Mouse (Mus musculus) MEL (cell line): ENCODE measurements around the gene Prss21. TPM values are rescaled to one million over a fixed set of nuclear protein-coding genes. Genes with fewer than 3 reads are reported as not detected.

ENCODE experiments used
- DNase-seq: peaks from one replicate; pipeline ENCODE4 v3.0.0; 2011; ENCODE audit warnings: low read depth, low spot score
- H3K27ac ChIP-seq: 2 replicates; pipeline ENCODE4 v1.5.1; 2012; ENCODE audit warnings: low read depth, mild to moderate bottlenecking, control low read depth, low read length, moderate library complexity; ENCODE audit not compliant: control insufficient read depth
- H3K27me3 ChIP-seq, 2 experiments: fragments of 150-350 bp in 1 of 2; sonication (generic) in 1 of 2; 2 replicates each; pipeline ENCODE4 v1.6.1; 2012; ENCODE audit warnings: low read length in 2 of 2, mild to moderate bottlenecking in 2 of 2, improper control_type of control experiment in 1 of 2, moderate library complexity in 1 of 2; ENCODE audit not compliant: insufficient read depth in 2 of 2, control insufficient read depth in 1 of 2
- H3K36me3 ChIP-seq, 2 experiments: 2 replicates each; pipeline ENCODE4 v1.6.1; 2012 to 2014; ENCODE audit warnings: low read length in 2 of 2, improper control_type of control experiment in 1 of 2, inconsistent platforms in 1 of 2, mild to moderate bottlenecking in 1 of 2; ENCODE audit not compliant: insufficient read depth in 2 of 2, control insufficient read depth in 1 of 2
- H3K4me1 ChIP-seq, 2 experiments: fragments of 150-350 bp in 1 of 2; sonication (generic) in 1 of 2; 2 replicates each; pipeline ENCODE4 v1.6.1; 2012; ENCODE audit warnings: low read length in 2 of 2, improper control_type of control experiment in 1 of 2, mild to moderate bottlenecking in 1 of 2; ENCODE audit not compliant: insufficient read depth in 2 of 2, control insufficient read depth in 1 of 2
- H3K4me3 ChIP-seq, 2 experiments: fragments of 150-350 bp in 1 of 2; sonication (generic) in 1 of 2; 2 replicates each; pipeline ENCODE4 v1.5.1; 2012; ENCODE audit warnings: low read depth in 2 of 2, low read length in 2 of 2, mild to moderate bottlenecking in 2 of 2, moderate library complexity in 2 of 2, control low read depth in 1 of 2, improper control_type of control experiment in 1 of 2; ENCODE audit not compliant: control insufficient read depth in 1 of 2, insufficient read depth in 1 of 2
- H3K79me2 ChIP-seq: 2 replicates; pipeline ENCODE4 v1.6.1; 2012; ENCODE audit warnings: mild to moderate bottlenecking, low read length, moderate library complexity; ENCODE audit not compliant: control insufficient read depth, poor library complexity, insufficient read depth
- H3K9ac ChIP-seq: 2 replicates; pipeline ENCODE4 v1.6.1; 2012; ENCODE audit warnings: low read depth, mild to moderate bottlenecking, control low read depth, low read length, moderate library complexity; ENCODE audit not compliant: control insufficient read depth, poor library complexity, severe bottlenecking
- H3K9me3 ChIP-seq: fragments of 150-350 bp; sonication (generic); replicated peaks from 2 replicates; pipeline ENCODE4 v1.6.1; 2012; ENCODE audit warnings: mild to moderate bottlenecking, low read length, improper control_type of control experiment, moderate library complexity; ENCODE audit not compliant: insufficient read depth
- BHLHE40 ChIP-seq: IDR thresholded peaks from 2 replicates; pipeline ENCODE4 v1.6.1; 2012; ENCODE audit warnings: low read depth, mild to moderate bottlenecking, inconsistent platforms, low read length, improper control_type of control experiment, borderline replicate concordance
- CHD1 ChIP-seq: IDR thresholded peaks from 2 replicates; pipeline ENCODE4 v1.6.1; 2012; ENCODE audit warnings: low read depth, mild to moderate bottlenecking, inconsistent platforms, low read length, improper control_type of control experiment
- ELF1 ChIP-seq: IDR thresholded peaks from 2 replicates; pipeline ENCODE4 v1.6.1; 2014; ENCODE audit warnings: low read depth, mild to moderate bottlenecking, inconsistent platforms, low read length, improper control_type of control experiment, moderate library complexity
- EP300 ChIP-seq, 2 experiments: IDR thresholded peaks; 2 replicates each; pipeline ENCODE4 v1.6.1; 2011; ENCODE audit warnings: improper control_type of control experiment in 2 of 2, low read length in 2 of 2, low read depth in 1 of 2, mild to moderate bottlenecking in 1 of 2
- MAFK ChIP-seq: IDR thresholded peaks from 2 replicates; pipeline ENCODE4 v1.6.1; 2011; ENCODE audit warnings: low read depth, mild to moderate bottlenecking, low read length, improper control_type of control experiment, borderline replicate concordance
- MAX ChIP-seq: IDR thresholded peaks from 2 replicates; pipeline ENCODE4 v1.6.1; 2011; ENCODE audit warnings: low read length, improper control_type of control experiment
- MAZ ChIP-seq: IDR thresholded peaks from 2 replicates; pipeline ENCODE4 v1.6.1; 2012; ENCODE audit warnings: low read depth, mild to moderate bottlenecking, inconsistent platforms, low read length, improper control_type of control experiment
- MXI1 ChIP-seq: IDR thresholded peaks from 2 replicates; pipeline ENCODE4 v1.6.1; 2011; ENCODE audit warnings: mild to moderate bottlenecking, low read depth, low read length, improper control_type of control experiment
- MYB ChIP-seq: IDR thresholded peaks from 2 replicates; pipeline ENCODE4 v1.6.1; 2011; ENCODE audit warnings: mild to moderate bottlenecking, low read depth, low read length, improper control_type of control experiment
- MYC ChIP-seq: IDR thresholded peaks from 2 replicates; pipeline ENCODE4 v1.6.1; 2011; ENCODE audit warnings: low read depth, mild to moderate bottlenecking, low read length, improper control_type of control experiment, moderate library complexity
- POLR2A ChIP-seq, 2 experiments: IDR thresholded peaks; 2 replicates each; pipeline ENCODE4 v1.6.1; 2011 to 2012; ENCODE audit warnings: low read length in 2 of 2, mild to moderate bottlenecking in 2 of 2, control low read depth in 1 of 2, improper control_type of control experiment in 1 of 2, low read depth in 1 of 2, moderate library complexity in 1 of 2; ENCODE audit not compliant: control insufficient read depth in 1 of 2, insufficient read depth in 1 of 2, poor library complexity in 1 of 2
- POLR2AphosphoS2 ChIP-seq: IDR thresholded peaks from 2 replicates; pipeline ENCODE4 v1.6.1; 2011; ENCODE audit warnings: low read length, improper control_type of control experiment
- RCOR1 ChIP-seq: IDR thresholded peaks from 2 replicates; pipeline ENCODE4 v1.6.1; 2012; ENCODE audit warnings: low read depth, mild to moderate bottlenecking, inconsistent platforms, low read length, improper control_type of control experiment
- SMC3 ChIP-seq: IDR thresholded peaks from 2 replicates; pipeline ENCODE4 v1.6.1; 2011; ENCODE audit warnings: low read depth, low read length, improper control_type of control experiment
- TBP ChIP-seq: IDR thresholded peaks from 2 replicates; pipeline ENCODE4 v1.8.0; 2011; ENCODE audit warnings: low read depth, low read length, improper control_type of control experiment
- UBTF ChIP-seq: IDR thresholded peaks from 2 replicates; pipeline ENCODE4 v1.6.1; 2012; ENCODE audit warnings: low read depth, mild to moderate bottlenecking, inconsistent platforms, low read length, improper control_type of control experiment, moderate library complexity, borderline replicate concordance; ENCODE audit not compliant: insufficient read depth
- USF1 ChIP-seq: IDR thresholded peaks from 2 replicates; pipeline ENCODE4 v1.6.1; 2014; ENCODE audit warnings: low read depth, mild to moderate bottlenecking, inconsistent platforms, low read length, improper control_type of control experiment, moderate library complexity
- USF2 ChIP-seq, 2 experiments: IDR thresholded peaks; 2 replicates each; pipeline ENCODE4 v1.6.1; 2011 to 2012; ENCODE audit warnings: improper control_type of control experiment in 2 of 2, low read length in 2 of 2, borderline replicate concordance in 1 of 2, inconsistent platforms in 1 of 2, low read depth in 1 of 2, mild to moderate bottlenecking in 1 of 2; ENCODE audit not compliant: insufficient read depth in 1 of 2
- ZMIZ1 ChIP-seq: IDR thresholded peaks from 2 replicates; pipeline ENCODE4 v1.6.1; 2012; ENCODE audit warnings: low read depth, mild to moderate bottlenecking, inconsistent platforms, low read length, improper control_type of control experiment, moderate library complexity
- polyA plus RNA-seq, 2 experiments: library from polyadenylated mRNA; stranded (reverse) in 1 of 2; unstranded in 1 of 2; fragments of >175 nt in 1 of 2; fragments of >200 nt in 1 of 2; gene quantifications; 2 replicates each; pipeline versions ENCODE4 v1.2.1 to v1.2.4; 2012; ENCODE audit warnings: low replicate concordance in 2 of 2, low read depth in 1 of 2; ENCODE audit not compliant: insufficient read length in 2 of 2, insufficient read depth in 1 of 2, missing spikeins in 1 of 2
- total RNA-seq: library from RNA; depleted of rRNA; stranded (reverse); fragments of 300-350 nt; gene quantifications from 2 replicates; pipeline ENCODE4 v1.2.3, GENCODE M21; 2012

Prss21 gene
- total and polyA plus RNA-seq, 3 experiments: not detected

DNA sequence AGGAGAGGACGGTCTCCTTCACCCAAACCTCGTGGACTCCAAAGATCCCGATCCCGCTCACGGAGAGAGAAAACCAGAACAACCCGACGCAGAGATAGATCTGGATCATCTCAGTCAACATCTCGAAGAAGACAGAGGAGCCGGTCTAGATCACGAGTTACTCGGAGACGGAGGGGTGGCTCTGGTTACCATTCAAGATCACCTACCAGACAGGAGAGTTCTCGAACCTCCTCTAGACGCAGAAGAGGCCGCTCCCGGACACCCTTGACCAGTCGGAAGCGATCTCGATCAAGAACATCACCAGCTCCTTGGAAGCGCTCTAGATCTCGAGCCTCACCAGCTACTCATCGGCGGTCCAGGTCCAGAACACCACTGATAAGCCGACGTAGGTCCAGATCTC is 48.6 kb upstream of the Prss21 start:
- no peak for DNase-seq
- H3K4me3 ChIP-seq: no peak overlapping the region
- H3K79me2 ChIP-seq: peaks cover 2% of the 10 kb centered on the region; the same call in 1 of the 2 replicates
- H3K27me3 ChIP-seq: no peaks in the 10 kb centered on the region
- no peaks in the 10 kb centered on the region for H3K9me3 ChIP-seq
- no peak overlapping the region for H3K9ac ChIP-seq
- H3K36me3 ChIP-seq: peaks cover 0 to 43% of the 10 kb centered on the region in 2 experiments; a peak in 2 of 4 replicates
- H3K27ac ChIP-seq: no peak overlapping the region
- TF ChIP-seq POLR2A (IDR thresholded peaks at IDR 0.05; ENCODE audit: control insufficient read depth in 1 of 2, insufficient read depth in 1 of 2, low read depth in 1 of 2, low read length in 2 of 2, poor library complexity in 1 of 2) (no peak; a peak in 1 of 4 replicates), EP300 (IDR thresholded peaks at IDR 0.05; ENCODE audit: low read depth in 1 of 2, low read length in 2 of 2) (no peak), MAFK (no peak), UBTF (no peak), BHLHE40 (no peak), RCOR1 (no peak), ELF1 (no peak), MYB (no peak)
- H3K4me1 ChIP-seq: no peaks in the 10 kb centered on the region

DNA sequence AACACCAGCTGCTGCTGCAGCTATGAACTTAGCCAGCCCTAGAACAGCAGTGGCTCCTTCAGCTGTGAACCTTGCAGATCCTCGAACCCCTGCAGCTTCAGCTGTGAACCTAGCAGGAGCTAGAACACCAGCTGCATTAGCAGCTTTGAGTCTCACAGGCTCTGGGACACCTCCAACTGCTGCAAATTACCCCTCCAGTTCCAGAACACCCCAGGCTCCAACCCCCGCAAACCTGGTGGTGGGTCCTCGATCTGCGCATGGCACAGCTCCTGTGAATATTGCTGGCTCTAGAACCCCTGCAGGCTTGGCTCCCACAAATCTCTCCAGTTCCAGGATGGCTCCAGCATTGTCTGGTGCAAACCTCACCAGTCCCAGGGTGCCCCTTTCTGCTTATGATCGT is 47.1 kb upstream of the Prss21 start:
- no peak for DNase-seq
- peaks cover 2 to 32% of the 10 kb centered on the region in 2 experiments; a peak in 2 of 4 replicates for H3K36me3 ChIP-seq
- H3K27ac ChIP-seq: no peak overlapping the region
- H3K27me3 ChIP-seq: no peaks in the 10 kb centered on the region
- H3K4me1 ChIP-seq: no peaks in the 10 kb centered on the region
- H3K4me3 ChIP-seq: no peak overlapping the region
- peaks cover 2% of the 10 kb centered on the region; the same call in 1 of the 2 replicates for H3K79me2 ChIP-seq
- no peaks in the 10 kb centered on the region for H3K9me3 ChIP-seq
- H3K9ac ChIP-seq: no peak overlapping the region
- TF ChIP-seq MYC (no peak), MAZ (no peak), POLR2A (IDR thresholded peaks at IDR 0.05; ENCODE audit: control insufficient read depth in 1 of 2, insufficient read depth in 1 of 2, low read depth in 1 of 2, low read length in 2 of 2, poor library complexity in 1 of 2) (peak in 1 of 2 experiments; percentile 28; a peak in 2 of 4 replicates), USF1 (no peak)
- TF ChIP-seq, all 39 proteins: peak for 1

DNA sequence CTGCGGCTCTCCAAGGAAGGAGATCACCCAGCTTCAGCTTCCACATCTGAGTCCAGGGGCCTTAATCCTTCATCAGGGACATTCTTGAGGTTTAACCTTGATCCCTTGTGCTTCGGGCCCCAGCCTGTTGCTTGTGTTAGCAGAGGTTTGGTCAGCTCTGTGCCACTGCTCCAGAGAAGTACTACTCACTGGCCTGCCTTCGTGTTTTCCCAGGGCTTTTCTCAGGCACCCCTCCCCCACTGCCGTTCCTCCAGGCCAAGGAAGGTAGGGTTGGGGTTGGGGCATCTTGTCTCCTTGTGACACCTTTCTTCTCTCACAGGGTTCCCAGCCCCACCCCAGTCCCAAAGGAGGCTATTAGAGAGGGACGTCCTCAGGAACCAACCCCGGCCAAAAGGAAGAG is 45.8 kb upstream of the Prss21 start:
- Histone ChIP-seq H3K36me3 (peaks cover 7 to 22% of the 10 kb centered on the region in 2 experiments), H3K4me1 (no peaks in the 10 kb centered on the region), H3K9me3 (no peaks in the 10 kb centered on the region), H3K9ac (no peak overlapping the region), H3K27me3 (no peaks in the 10 kb centered on the region), H3K4me3 (no peak overlapping the region), H3K79me2 (peaks cover 4% of the 10 kb centered on the region; the same call in 1 of the 2 replicates), H3K27ac (no peak overlapping the region)
- DNase-seq: peak; percentile 21
- no peak for TF ChIP-seq POLR2AphosphoS2
- no peak for TF ChIP-seq MYB
- no peak for TF ChIP-seq CHD1
- TF ChIP-seq MXI1: no peak
- TF ChIP-seq ZMIZ1: no peak
- TF ChIP-seq USF2 (IDR thresholded peaks at IDR 0.05; ENCODE audit: borderline replicate concordance in 1 of 2, insufficient read depth in 1 of 2, low read depth in 1 of 2, low read length in 2 of 2): no peak
- no peak for TF ChIP-seq TBP
- TF ChIP-seq MAFK: no peak
- TF ChIP-seq ELF1: no peak
- no peak for TF ChIP-seq MAX
- TF ChIP-seq SMC3: no peak
